Mouse (Mus musculus) lung, embryonic 14.5 days (tissue): Measurements from ENCODE around the gene Retsat. TPM values are rescaled to one million over a fixed set of nuclear protein-coding genes. Genes with fewer than 3 reads are reported as not detected.

Source experiments
- ATAC-seq: fragments of 200-750 bp; cut with Nextera tagmentation; 2 replicates; pipeline ENCODE4 v1.8.0; 2017; ENCODE audit warnings: mild to moderate bottlenecking, moderate TSS enrichment, moderate library complexity; ENCODE audit not compliant: insufficient read depth
- DNase-seq: peaks from one replicate; pipeline ENCODE4 v3.0.0-alpha.2; 2015
- H3K27ac ChIP-seq: fragments of 300-500 bp; sonication (generic); 2 replicates; pipeline ENCODE4 v1.5.1; 2014; ENCODE audit warnings: low read depth, mild to moderate bottlenecking, moderate library complexity
- H3K27me3 ChIP-seq: fragments of 300-500 bp; sonication (generic); 2 replicates; pipeline ENCODE4 v1.6.1; 2014; ENCODE audit warnings: low read length, control low read depth; ENCODE audit not compliant: insufficient read depth
- H3K36me3 ChIP-seq: fragments of 300-500 bp; sonication (generic); 2 replicates; pipeline ENCODE4 v1.6.1; 2014; ENCODE audit warnings: control low read depth; ENCODE audit not compliant: insufficient read depth
- H3K4me1 ChIP-seq: fragments of 300-500 bp; sonication (generic); 2 replicates; pipeline ENCODE4 v1.6.1; 2014; ENCODE audit warnings: antibody characterized with exemption, control low read depth; ENCODE audit not compliant: insufficient read depth
- H3K4me2 ChIP-seq: fragments of 300-500 bp; sonication (generic); 2 replicates; pipeline ENCODE4 v1.6.1; 2014; ENCODE audit warnings: mild to moderate bottlenecking
- H3K4me3 ChIP-seq: fragments of 300-500 bp; sonication (generic); 2 replicates; pipeline ENCODE4 v1.5.1; 2014; ENCODE audit warnings: low read depth, low read length
- H3K9ac ChIP-seq: fragments of 300-500 bp; sonication (generic); 2 replicates; pipeline ENCODE4 v1.6.1; 2014
- H3K9me3 ChIP-seq: fragments of 300-500 bp; sonication (generic); 2 replicates; pipeline ENCODE4 v1.6.1; 2016; ENCODE audit warnings: low read depth, low read length, control low read depth
- CTCF ChIP-seq: IDR thresholded peaks from 2 replicates; pipeline ENCODE4 v1.5.1; 2016; ENCODE audit warnings: antibody characterized with exemption, low read depth
- WGBS: fragments of 180-500 bp; shearing (Covaris S2); extraction: QIAGEN DNeasy Blood & Tissue Kit; methylation state at CpG from one replicate; pipeline ENCODE4 v1.1.7; 2014; 5-methylcytosine and 5-hydroxymethylcytosine counted together
- polyA plus RNA-seq: library from polyadenylated mRNA; unstranded; fragments of >200 nt; fragmentation: Nextera tagmentation; extraction: Ambion mirVana; gene quantifications from 2 replicates; pipeline ENCODE4 v1.2.1, GENCODE M21; 2014

Gene Retsat
- polyA plus RNA-seq, 1 experiment from 2014 or later: 18.4 TPM

GRCm38 (mm10) chr6:72635760-72636431 lies 37.6 kb downstream of the Retsat start:
- H3K4me3 ChIP-seq: no peak overlapping the region
- no peaks in the 10 kb centered on the region for H3K27me3 ChIP-seq
- ATAC-seq (peak; percentile 87), DNase-seq (peak; percentile 93)
- peak overlapping the region; percentile 25; the same call in 1 of the 2 replicates for H3K27ac ChIP-seq
- H3K36me3 ChIP-seq: peaks cover 24% of the 10 kb centered on the region
- H3K4me1 ChIP-seq: no peaks in the 10 kb centered on the region
- 35% methylated on average over 12 of the region's 12 CpGs for WGBS
- H3K4me2 ChIP-seq: peak overlapping the region; percentile 24; the same call in 1 of the 2 replicates
- no peaks in the 10 kb centered on the region for H3K9me3 ChIP-seq
- H3K9ac ChIP-seq: no peak overlapping the region
- peak; percentile 75 for TF ChIP-seq CTCF

- Histone ChIP-seq H3K36me3 (peaks cover 15% of the 10 kb centered on the region), H3K27me3 (no peaks in the 10 kb centered on the region), H3K27ac (no peak overlapping the region), H3K9ac (no peak overlapping the region), H3K9me3 (no peaks in the 10 kb centered on the region), H3K4me2 (no peak overlapping the region), H3K4me3 (no peak overlapping the region), H3K4me1 (no peaks in the 10 kb centered on the region)
- ATAC-seq: no peak
- TF ChIP-seq CTCF: peak; percentile 37
- DNase-seq: no peak
- WGBS: 76% methylated on average over 3 of the region's 3 CpGs
These were observed 38.7 kb downstream of the Retsat start for GRCm38 (mm10) chr6:72636940-72637339.

GRCm38 (mm10) chr6:72641218-72641954 lies 43.1 kb downstream of the Retsat start:
- Histone ChIP-seq H3K4me1 (no peaks in the 10 kb centered on the region), H3K4me2 (no peak overlapping the region), H3K4me3 (no peak overlapping the region), H3K9ac (no peak overlapping the region), H3K27ac (peak overlapping the region; percentile 48), H3K27me3 (no peaks in the 10 kb centered on the region), H3K9me3 (no peaks in the 10 kb centered on the region), H3K36me3 (no peaks in the 10 kb centered on the region)
- DNase-seq (peak; percentile 26), ATAC-seq (peak; percentile 57)
- WGBS: 64% methylated on average over 18 of the region's 18 CpGs
- no peak for TF ChIP-seq CTCF

- Histone ChIP-seq H3K36me3 (peaks cover 5% of the 10 kb centered on the region; the same call in 1 of the 2 replicates), H3K4me1 (no peaks in the 10 kb centered on the region), H3K27ac (no peak overlapping the region), H3K9ac (no peak overlapping the region), H3K4me2 (no peak overlapping the region), H3K4me3 (no peak overlapping the region), H3K27me3 (no peaks in the 10 kb centered on the region), H3K9me3 (no peaks in the 10 kb centered on the region)
- WGBS: 70% methylated on average over 4 of the region's 4 CpGs
- DNase-seq (no peak), ATAC-seq (no peak)
- no peak for TF ChIP-seq CTCF
These were observed 46.3 kb downstream of the Retsat start for GRCm38 (mm10) chr6:72644576-72644975.

GRCm38 (mm10) chr6:72645364-72645763 lies 47.1 kb downstream of the Retsat start:
- Histone ChIP-seq H3K9me3 (no peaks in the 10 kb centered on the region), H3K9ac (no peak overlapping the region), H3K27ac (no peak overlapping the region), H3K4me3 (no peak overlapping the region), H3K4me1 (no peaks in the 10 kb centered on the region; the same call in 1 of the 2 replicates), H3K36me3 (peaks cover 5% of the 10 kb centered on the region; the same call in 1 of the 2 replicates), H3K4me2 (no peak overlapping the region), H3K27me3 (no peaks in the 10 kb centered on the region)
- ATAC-seq: no peak
- TF ChIP-seq CTCF: no peak
- 89% methylated on average over 7 of the region's 7 CpGs for WGBS
- no peak for DNase-seq

GRCm38 (mm10) chr6:72647383-72647820 lies 49.1 kb downstream of the Retsat start:
- peak; percentile 91 for TF ChIP-seq CTCF
- Histone ChIP-seq H3K4me3 (no peak overlapping the region), H3K36me3 (peaks cover 5% of the 10 kb centered on the region; the same call in 1 of the 2 replicates), H3K9ac (no peak overlapping the region), H3K27me3 (no peaks in the 10 kb centered on the region), H3K4me1 (no peaks in the 10 kb centered on the region; the same call in 1 of the 2 replicates), H3K27ac (no peak overlapping the region), H3K9me3 (no peaks in the 10 kb centered on the region), H3K4me2 (no peak overlapping the region)
- ATAC-seq: peak; percentile 74; the same call in 1 of the 2 replicates
- 44% methylated on average over 10 of the region's 10 CpGs for WGBS
- peak; percentile 90 for DNase-seq

GRCm38 (mm10) chr6:72648002-72648595 lies 49.8 kb downstream of the Retsat start:
- H3K4me2 ChIP-seq: no peak overlapping the region
- WGBS: 72% methylated on average over 12 of the region's 12 CpGs

More at GRCm38 (mm10) chr6:72648002-72648595, 49.8 kb downstream of the Retsat start:
- DNase-seq (no peak), ATAC-seq (no peak)
- Histone ChIP-seq H3K4me3 (no peak overlapping the region), H3K27ac (no peak overlapping the region), H3K9ac (no peak overlapping the region), H3K4me1 (no peaks in the 10 kb centered on the region; the same call in 1 of the 2 replicates), H3K9me3 (no peaks in the 10 kb centered on the region), H3K27me3 (no peaks in the 10 kb centered on the region), H3K36me3 (peaks cover 5% of the 10 kb centered on the region; the same call in 1 of the 2 replicates)
- no peak for TF ChIP-seq CTCF
